Mouse (Mus musculus) forebrain, embryonic 12.5 days (tissue): ENCODE data around the gene Gm4869. TPM values are rescaled to one million over a fixed set of nuclear protein-coding genes. Genes with fewer than 3 reads are reported as not detected.

ENCODE experiments used
- microRNA-seq: library from miRNA; unstranded; fragments of <30 nt; microRNA quantifications from one replicate; pipeline ENCODE4, GENCODE M21; 2017
- polyA plus RNA-seq: library from polyadenylated mRNA; unstranded; fragments of >200 nt; fragmentation: Nextera tagmentation; extraction: Ambion mirVana; gene quantifications from 2 replicates; pipeline ENCODE4 v1.2.1, GENCODE M21; 2016

Gm4869 gene
- polyA plus RNA-seq, 1 experiment from 2014 or later = not detected

Small RNA genes within 50 kb of the gene (microRNA-seq; reads per million reads assigned to microRNA genes)
- gene Mir7038 = 0.97 reads per million

Other genes with a start within 250 kb of the Gm4869 start
- 46.4 and 49.7 TPM in 2 replicates for gene Mad1l1, start 124.1 kb upstream of the Gm4869 start, polyA plus RNA-seq
- gene Nudt1, start 124.0 kb upstream of the Gm4869 start, polyA plus RNA-seq = 36.2 and 41.7 TPM in 2 replicates
- gene Mrm2, start 113.7 kb upstream of the Gm4869 start, polyA plus RNA-seq = 18.5 and 19.6 TPM in 2 replicates
- gene Snx8, start 56.4 kb upstream of the Gm4869 start, polyA plus RNA-seq = 19.2 and 20.7 TPM in 2 replicates
- 152 and 166 TPM in 2 replicates for gene Eif3b, start 26.3 kb upstream of the Gm4869 start, polyA plus RNA-seq
- gene Chst12, start 59.9 kb downstream of the Gm4869 start, polyA plus RNA-seq = 9.7 and 11.1 TPM in 2 replicates
- not detected in 2 replicates for gene Grifin, start 119.4 kb downstream of the Gm4869 start, polyA plus RNA-seq
- gene Lfng, start 161.7 kb downstream of the Gm4869 start, polyA plus RNA-seq = 30.9 and 32.8 TPM in 2 replicates
- 84.5 and 88.0 TPM in 2 replicates for gene Ttyh3, start 203.4 kb downstream of the Gm4869 start, polyA plus RNA-seq